Mouse (Mus musculus) midbrain, embryonic 11.5 days (tissue): ENCODE results near the gene Ctnnd2. TPM values are rescaled to one million over a fixed set of nuclear protein-coding genes. Genes with fewer than 3 reads are reported as not detected.

Experiments
- ATAC-seq: fragments of 200-750 bp; cut with Nextera tagmentation; 2 replicates; pipeline ENCODE4 v1.8.0; 2017; ENCODE audit warnings: moderate TSS enrichment, moderate library complexity; ENCODE audit not compliant: low FRiP score
- DNase-seq: peaks from one replicate; pipeline ENCODE4 v3.0.0; 2015; ENCODE audit warnings: low spot score; ENCODE audit errors: missing footprints
- H3K27ac ChIP-seq: fragments of 300-500 bp; sonication (generic); 2 replicates; pipeline ENCODE4 v1.5.1; 2014; ENCODE audit warnings: low read depth, low read length
- H3K27me3 ChIP-seq: fragments of 300-500 bp; sonication (generic); 2 replicates; pipeline ENCODE4 v1.6.1; 2014; ENCODE audit warnings: mild to moderate bottlenecking, low read length, moderate library complexity, mixed read lengths; ENCODE audit not compliant: control insufficient read depth, insufficient read depth
- H3K36me3 ChIP-seq: fragments of 300-500 bp; sonication (generic); 2 replicates; pipeline ENCODE4 v1.6.1; 2014; ENCODE audit warnings: mild to moderate bottlenecking, low read length, moderate library complexity, mixed read lengths; ENCODE audit not compliant: control insufficient read depth, insufficient read depth
- H3K4me1 ChIP-seq: fragments of 300-500 bp; sonication (generic); 2 replicates; pipeline ENCODE4 v1.6.1; 2014; ENCODE audit warnings: low read length; ENCODE audit not compliant: control insufficient read depth, insufficient read depth
- H3K4me2 ChIP-seq: fragments of 300-500 bp; sonication (generic); 2 replicates; pipeline ENCODE4 v1.6.1; 2014; ENCODE audit warnings: mild to moderate bottlenecking, moderate library complexity
- H3K4me3 ChIP-seq: fragments of 300-500 bp; sonication (generic); 2 replicates; pipeline ENCODE4 v1.5.1; 2014; ENCODE audit warnings: low read depth, low read length
- H3K9ac ChIP-seq: fragments of 300-500 bp; sonication (generic); 2 replicates; pipeline ENCODE4 v1.6.1; 2014; ENCODE audit warnings: low read length
- H3K9me3 ChIP-seq: fragments of 300-500 bp; sonication (generic); 2 replicates; pipeline ENCODE4 v1.6.1; 2016; ENCODE audit warnings: low read length; ENCODE audit not compliant: control insufficient read depth
- WGBS: fragments of 180-500 bp; shearing (Covaris S2); extraction: QIAGEN DNeasy Blood & Tissue Kit; methylation state at CpG from one replicate; pipeline ENCODE4 v1.1.7; 2014; 5-methylcytosine and 5-hydroxymethylcytosine counted together
- polyA plus RNA-seq: library from polyadenylated mRNA; unstranded; fragments of >200 nt; fragmentation: Nextera tagmentation; extraction: Ambion mirVana; gene quantifications from 2 replicates; pipeline ENCODE4 v1.2.1, GENCODE M21; 2014

The Ctnnd2 gene
- polyA plus RNA-seq, 1 experiment from 2014 or later: 19.7 TPM

DNA sequence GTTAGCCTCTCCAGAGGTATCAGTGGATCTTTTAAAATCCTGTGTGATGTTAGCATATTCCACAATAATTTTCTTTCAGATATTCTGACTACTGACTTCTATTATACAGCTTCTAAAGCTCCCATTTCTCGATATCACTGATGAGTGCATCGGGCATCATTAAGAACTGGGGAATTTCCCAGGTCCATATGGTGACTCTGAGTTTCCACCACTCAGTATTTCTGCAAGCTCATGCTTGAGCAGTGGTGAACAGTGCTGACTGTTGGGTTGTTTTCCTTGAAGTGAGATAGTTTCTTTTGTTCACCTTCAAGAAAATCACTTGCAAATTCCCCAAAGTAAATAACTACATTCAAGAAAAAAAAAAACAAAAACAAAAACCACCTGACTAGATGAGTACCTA, 542.4 kb downstream of the Ctnnd2 start:
- Histone ChIP-seq H3K27ac (no peak overlapping the region), H3K4me1 (no peaks in the 10 kb centered on the region), H3K4me3 (no peak overlapping the region), H3K9ac (no peak overlapping the region), H3K9me3 (no peaks in the 10 kb centered on the region), H3K36me3 (no peaks in the 10 kb centered on the region), H3K27me3 (no peaks in the 10 kb centered on the region), H3K4me2 (no peak overlapping the region)
- 88% methylated on average over 2 of the region's 2 CpGs for WGBS
- ATAC-seq: no peak
- DNase-seq: no peak

DNA sequence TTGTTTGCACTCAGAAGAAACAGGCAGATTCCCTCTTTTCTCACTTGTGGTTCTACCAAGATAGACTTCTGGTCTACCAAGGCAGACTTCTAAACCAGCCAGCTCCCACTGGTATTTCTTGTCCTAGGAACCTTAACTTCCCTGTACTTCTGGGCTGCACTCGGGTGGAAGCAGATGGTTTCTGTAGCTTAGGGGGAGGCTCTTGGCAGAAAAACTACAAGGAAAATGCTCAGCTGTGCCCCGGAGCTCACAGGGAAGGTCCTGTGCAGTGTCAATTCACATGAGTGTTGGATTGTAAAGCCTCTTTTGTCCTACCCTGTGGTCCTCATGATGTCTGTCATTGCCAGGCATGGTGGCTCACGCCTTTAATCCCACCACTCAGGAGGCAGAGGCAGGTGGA, 546.4 kb downstream of the Ctnnd2 start:
- Histone ChIP-seq H3K36me3 (no peaks in the 10 kb centered on the region), H3K27me3 (no peaks in the 10 kb centered on the region), H3K4me3 (no peak overlapping the region), H3K9me3 (no peaks in the 10 kb centered on the region), H3K4me2 (no peak overlapping the region), H3K4me1 (no peaks in the 10 kb centered on the region), H3K27ac (no peak overlapping the region), H3K9ac (no peak overlapping the region)
- 88% methylated on average over 3 of the region's 3 CpGs for WGBS
- DNase-seq: no peak
- no peak for ATAC-seq

DNA sequence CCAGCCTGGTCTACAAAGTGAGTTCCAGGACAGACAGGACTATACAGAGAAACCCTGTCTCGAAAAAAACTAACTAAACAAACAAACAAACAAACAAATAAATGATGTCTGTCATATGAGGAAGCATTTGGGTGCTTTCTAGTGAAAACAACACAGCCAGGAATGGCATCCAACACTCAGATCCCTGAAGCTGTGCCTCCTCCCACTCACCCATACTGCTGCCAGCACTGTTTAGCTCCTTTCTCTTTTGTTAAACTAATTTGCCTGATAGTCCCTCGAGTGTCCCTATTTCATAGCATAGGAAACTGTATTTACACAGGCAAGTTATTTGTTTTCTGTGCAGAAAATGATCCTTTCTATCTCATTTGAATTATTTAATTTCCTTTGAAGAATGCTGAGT, 546.8 kb downstream of the Ctnnd2 start:
- ATAC-seq (no peak), DNase-seq (no peak)
- 80% methylated on average over 2 of the region's 2 CpGs for WGBS
- H3K27me3 ChIP-seq: no peaks in the 10 kb centered on the region
- no peaks in the 10 kb centered on the region for H3K4me1 ChIP-seq
- no peak overlapping the region for H3K9ac ChIP-seq
- H3K36me3 ChIP-seq: no peaks in the 10 kb centered on the region
- H3K27ac ChIP-seq: no peak overlapping the region
- H3K4me2 ChIP-seq: no peak overlapping the region
- no peak overlapping the region for H3K4me3 ChIP-seq
- no peaks in the 10 kb centered on the region for H3K9me3 ChIP-seq

DNA sequence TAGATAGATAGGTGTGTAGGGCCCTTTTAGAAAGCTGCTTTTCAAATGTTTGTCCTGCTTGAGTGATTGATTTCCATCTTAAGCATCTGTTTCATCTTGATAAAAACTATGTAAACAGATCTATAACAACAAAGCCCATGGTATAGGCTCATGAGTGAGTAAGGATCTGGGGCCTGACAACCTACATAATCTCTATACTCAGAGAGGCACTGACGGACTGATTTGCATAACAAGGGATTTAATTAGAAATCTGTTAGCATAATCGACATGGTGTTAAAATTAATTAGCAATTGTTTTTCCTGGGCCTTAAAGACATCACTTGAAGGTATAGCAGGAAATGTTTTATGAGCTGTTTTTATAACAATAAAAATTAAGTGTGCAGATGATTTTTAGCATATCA, 548.7 kb downstream of the Ctnnd2 start:
- ATAC-seq: no peak
- WGBS: 53% methylated on average over 2 of the region's 2 CpGs
- no peak for DNase-seq

GRCm38 (mm10) chr15:30726066-30726465, 553.7 kb downstream of the Ctnnd2 start:
- no peak overlapping the region for H3K9ac ChIP-seq
- no peak overlapping the region for H3K4me3 ChIP-seq
- H3K4me2 ChIP-seq: no peak overlapping the region
- H3K36me3 ChIP-seq: no peaks in the 10 kb centered on the region
- no peak overlapping the region for H3K27ac ChIP-seq
- no peak for DNase-seq
- no peak for ATAC-seq
- H3K27me3 ChIP-seq: no peaks in the 10 kb centered on the region
- no peaks in the 10 kb centered on the region for H3K9me3 ChIP-seq
- 92% methylated on average over 5 of the region's 5 CpGs for WGBS
- no peaks in the 10 kb centered on the region for H3K4me1 ChIP-seq

More for the DNA sequence above, 548.7 kb downstream of the Ctnnd2 start:
- no peak overlapping the region for H3K27ac ChIP-seq
- no peaks in the 10 kb centered on the region for H3K9me3 ChIP-seq
- H3K4me3 ChIP-seq: no peak overlapping the region
- H3K4me2 ChIP-seq: no peak overlapping the region
- no peaks in the 10 kb centered on the region for H3K4me1 ChIP-seq
- no peaks in the 10 kb centered on the region for H3K27me3 ChIP-seq
- no peak overlapping the region for H3K9ac ChIP-seq
- no peaks in the 10 kb centered on the region for H3K36me3 ChIP-seq

DNA sequence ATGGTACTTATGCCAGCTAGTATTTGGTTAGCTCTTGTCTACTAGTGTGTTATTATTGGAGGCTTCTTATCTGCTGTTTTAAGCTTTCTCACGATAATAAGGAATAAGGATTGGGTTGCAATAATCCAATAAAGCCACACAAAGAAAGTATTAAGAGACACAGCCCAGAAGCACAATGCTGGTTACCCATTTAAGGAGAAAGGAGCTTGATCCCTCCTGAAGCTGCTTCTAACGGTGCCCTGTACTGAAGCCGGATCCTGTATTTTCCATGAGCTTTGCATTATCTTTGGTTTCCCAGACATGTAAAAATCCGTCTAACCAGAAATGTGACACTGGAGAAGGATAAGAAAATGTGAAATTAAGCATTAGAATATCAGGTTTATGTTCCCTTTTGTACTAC, 565.8 kb downstream of the Ctnnd2 start:
- H3K4me3 ChIP-seq: no peak overlapping the region
- H3K4me2 ChIP-seq: no peak overlapping the region
- H3K27me3 ChIP-seq: 0 out of 2 replicates have a peak, but pooled peaks cover 3% of the 10 kb centered on the region
- H3K27ac ChIP-seq: no peak overlapping the region
- no peaks in the 10 kb centered on the region for H3K9me3 ChIP-seq
- DNase-seq (peak; percentile 88), ATAC-seq (no peak)
- peaks cover 3% of the 10 kb centered on the region; the same call in 1 of the 2 replicates for H3K4me1 ChIP-seq
- WGBS: 18% methylated on average over 4 of the region's 4 CpGs
- no peak overlapping the region for H3K9ac ChIP-seq
- H3K36me3 ChIP-seq: no peaks in the 10 kb centered on the region

DNA sequence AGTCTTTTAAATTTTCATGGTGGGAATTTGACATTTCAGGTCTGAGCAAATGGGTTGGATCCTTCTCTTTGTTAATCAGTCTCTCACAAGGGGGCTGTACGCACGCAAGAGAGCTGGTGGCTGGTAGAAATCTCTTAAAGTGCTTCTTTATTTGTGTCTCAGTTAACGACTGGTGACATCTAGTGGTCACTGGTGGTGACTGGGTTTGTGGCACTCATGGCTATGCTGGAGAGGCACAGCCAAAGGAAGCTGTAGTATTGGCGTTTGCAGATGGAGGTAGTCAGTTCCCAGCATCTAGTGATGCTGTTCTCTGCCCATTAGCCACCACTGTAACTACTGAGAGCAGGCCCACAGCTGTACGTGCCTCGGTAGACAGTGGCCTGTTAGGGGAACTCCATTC, 568.3 kb downstream of the Ctnnd2 start:
- no peak overlapping the region for H3K4me3 ChIP-seq
- peak; percentile 82 for ATAC-seq
- no peaks in the 10 kb centered on the region for H3K9me3 ChIP-seq
- H3K4me2 ChIP-seq: no peak overlapping the region
- peak; percentile 97 for DNase-seq
- H3K27me3 ChIP-seq: 0 out of 2 replicates have a peak, but pooled peaks cover 3% of the 10 kb centered on the region
- H3K36me3 ChIP-seq: no peaks in the 10 kb centered on the region
- peaks cover 3% of the 10 kb centered on the region; the same call in 1 of the 2 replicates for H3K4me1 ChIP-seq
- no peak overlapping the region for H3K27ac ChIP-seq
- no peak overlapping the region for H3K9ac ChIP-seq
- 15% methylated on average over 6 of the region's 6 CpGs for WGBS

GRCm38 (mm10) chr15:30757991-30758390, 585.6 kb downstream of the Ctnnd2 start:
- no peak overlapping the region for H3K27ac ChIP-seq
- ATAC-seq (no peak), DNase-seq (no peak)
- H3K4me1 ChIP-seq: no peaks in the 10 kb centered on the region
- H3K4me2 ChIP-seq: no peak overlapping the region
- H3K4me3 ChIP-seq: no peak overlapping the region
- H3K9me3 ChIP-seq: no peaks in the 10 kb centered on the region
- no peaks in the 10 kb centered on the region for H3K36me3 ChIP-seq
- no peaks in the 10 kb centered on the region for H3K27me3 ChIP-seq
- H3K9ac ChIP-seq: no peak overlapping the region
- WGBS: 82% methylated on average over 2 of the region's 2 CpGs

DNA sequence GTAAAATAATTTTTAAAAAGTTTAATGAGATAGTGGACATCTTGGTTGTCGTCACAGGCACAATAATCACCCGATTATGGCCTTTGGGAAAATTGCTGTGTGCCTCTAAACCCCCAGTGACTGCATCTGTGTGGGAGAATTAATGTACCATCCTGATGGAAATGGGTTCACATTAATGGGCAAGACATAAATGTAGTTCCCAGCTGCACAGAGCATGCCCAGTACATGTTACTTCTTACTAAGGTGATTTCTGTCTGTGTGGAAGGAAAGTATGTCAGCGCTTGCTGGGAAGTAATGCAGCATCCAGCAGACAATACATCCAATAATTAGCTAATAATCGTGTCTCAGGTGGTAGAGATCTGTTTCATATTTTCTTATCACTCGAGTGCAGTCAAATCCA, 589.8 kb downstream of the Ctnnd2 start:
- DNase-seq (no peak), ATAC-seq (no peak)
- H3K4me3 ChIP-seq: no peak overlapping the region
- WGBS: 80% methylated on average over 5 of the region's 5 CpGs
- H3K27me3 ChIP-seq: no peaks in the 10 kb centered on the region
- no peak overlapping the region for H3K9ac ChIP-seq
- H3K4me1 ChIP-seq: no peaks in the 10 kb centered on the region
- no peaks in the 10 kb centered on the region for H3K9me3 ChIP-seq
- H3K27ac ChIP-seq: no peak overlapping the region
- no peak overlapping the region for H3K4me2 ChIP-seq
- no peaks in the 10 kb centered on the region for H3K36me3 ChIP-seq
